Mouse (Mus musculus) right cerebral cortex, postnatal 10 days (tissue): ENCODE data around the gene Elovl5.

Experiments
- DNase-seq, 2 experiments: peaks; one replicate each; pipeline ENCODE4 v3.0.0; 2021; ENCODE audit warnings: low spot score in 2 of 2

Gene Elovl5

GRCm38 (mm10) chr9:77954981-77955380, 37.8 kb downstream of the Elovl5 start:
- no peak for DNase-seq

- no peak for DNase-seq
Observed at GRCm38 (mm10) chr9:77955511-77955910, 38.3 kb downstream of the Elovl5 start.

GRCm38 (mm10) chr9:77955964-77956363, 38.8 kb downstream of the Elovl5 start:
- no peak for DNase-seq

GRCm38 (mm10) chr9:77958327-77958726, 41.2 kb downstream of the Elovl5 start:
- no peak for DNase-seq

- no peak for DNase-seq
Observed at GRCm38 (mm10) chr9:77959759-77960158, 42.6 kb downstream of the Elovl5 start.

- no peak for DNase-seq
Observed at GRCm38 (mm10) chr9:77961350-77961749, 44.2 kb downstream of the Elovl5 start.

- DNase-seq, result no peak
Observed at GRCm38 (mm10) chr9:77964084-77964483, 46.9 kb downstream of the Elovl5 start.

GRCm38 (mm10) chr9:77965287-77965686, 48.1 kb downstream of the Elovl5 start:
- no peak for DNase-seq

GRCm38 (mm10) chr9:77965768-77966552, 48.8 kb downstream of the Elovl5 start:
- no peak for DNase-seq

- no peak for DNase-seq
Observed at GRCm38 (mm10) chr9:77966861-77967260, 49.7 kb downstream of the Elovl5 start.

- DNase-seq, result peak; percentile 51 to 83
Observed at GRCm38 (mm10) chr9:77967584-77968163, 50.5 kb downstream of the Elovl5 start.

GRCm38 (mm10) chr9:77969192-77969953, 52.2 kb downstream of the Elovl5 start:
- DNase-seq, result no peak

GRCm38 (mm10) chr9:77979000-77979399, 61.8 kb downstream of the Elovl5 start:
- DNase-seq, result no peak

- no peak for DNase-seq
Observed at GRCm38 (mm10) chr9:77982616-77983015, 65.5 kb downstream of the Elovl5 start.

GRCm38 (mm10) chr9:77983521-77983920, 66.4 kb downstream of the Elovl5 start:
- no peak for DNase-seq

GRCm38 (mm10) chr9:77986153-77986795, 69.1 kb downstream of the Elovl5 start:
- DNase-seq, result peak in 1 of 2 experiments; percentile 41

GRCm38 (mm10) chr9:77989626-77990025, 72.5 kb downstream of the Elovl5 start:
- no peak for DNase-seq

- no peak for DNase-seq
Observed at GRCm38 (mm10) chr9:77990278-77990677, 73.1 kb downstream of the Elovl5 start.

GRCm38 (mm10) chr9:77991650-77992049, 74.5 kb downstream of the Elovl5 start:
- DNase-seq, result no peak

- no peak for DNase-seq
Observed at GRCm38 (mm10) chr9:77992276-77992675, 75.1 kb downstream of the Elovl5 start.

- DNase-seq, result no peak
Observed at GRCm38 (mm10) chr9:77993101-77993500, 75.9 kb downstream of the Elovl5 start.
